Mouse (Mus musculus) large intestine, adult 2 months (tissue): ENCODE data around the gene Tmem254b. TPM values are rescaled to one million over a fixed set of nuclear protein-coding genes. Genes with fewer than 3 reads are reported as not detected.
"Not testable (repeated sequence)": the region's sequence is repeated elsewhere in the genome, so short reads cannot be mapped to it uniquely, and the experiment has no call there.

Experiments used
- DNase-seq: peaks from one replicate; pipeline ENCODE4 v3.0.0-alpha.2; 2012; ENCODE audit warnings: low read depth, low spot score
- WGBS: fragments of 180-500 bp; shearing (Covaris S2); methylation state at CpG from one replicate; pipeline ENCODE4 v1.1.7; 2018; 5-methylcytosine and 5-hydroxymethylcytosine counted together
- polyA plus RNA-seq: library from polyadenylated mRNA; depleted of rRNA; stranded (reverse); fragments of >200 nt; gene quantifications from 2 replicates; pipeline ENCODE4 v1.2.3, GENCODE M21; 2012; rRNA removed

Gene Tmem254b
- polyA plus RNA-seq = 56.2 and 72.3 TPM in 2 replicates

GRCm38 (mm10) chr14:26206926-26207247 is at the start of gene Tmem254b:
Gene Tmem254b (minus strand): TSS chr14:26207041.
- not testable (repeated sequence) for DNase-seq
- WGBS = no CpG with 5 or more reads among the region's 10 CpGs

GRCm38 (mm10) chr14:26237183-26237582 is 30.3 kb upstream of the Tmem254b start:
- no CpG with 5 or more reads among the region's 2 CpGs for WGBS
- not testable (repeated sequence) for DNase-seq

- DNase-seq = not testable (repeated sequence)
- WGBS = no CpG with 5 or more reads among the region's 5 CpGs
Observed at GRCm38 (mm10) chr14:26216233-26217000, 9.6 kb upstream of the Tmem254b start.

GRCm38 (mm10) chr14:26206197-26206925 is 480 bp downstream of the Tmem254b start:
- WGBS = no CpG with 5 or more reads among the region's 44 CpGs
- not testable (repeated sequence) for DNase-seq

- no CpG with 5 or more reads among the region's 3 CpGs for WGBS
- DNase-seq = not testable (repeated sequence)
Observed at GRCm38 (mm10) chr14:26197851-26198250, 9.0 kb downstream of the Tmem254b start.

GRCm38 (mm10) chr14:26188361-26188760 is 18.5 kb downstream of the Tmem254b start:
- no CpG with 5 or more reads among the region's 8 CpGs for WGBS
- not testable (repeated sequence) for DNase-seq

GRCm38 (mm10) chr14:26186638-26187037 is 20.2 kb downstream of the Tmem254b start:
- no CpG with 5 or more reads among the region's 9 CpGs for WGBS
- DNase-seq = not testable (repeated sequence)

- no CpG with 5 or more reads among the region's 10 CpGs for WGBS
Observed at GRCm38 (mm10) chr14:26182380-26182779, 24.5 kb downstream of the Tmem254b start, which contains the start of gene Plac9b. Gene Plac9b (minus strand): TSS chr14:26182480.

GRCm38 (mm10) chr14:26181660-26182059 is 25.2 kb downstream of the Tmem254b start:
- WGBS = no CpG with 5 or more reads among the region's 10 CpGs
- not testable (repeated sequence) for DNase-seq

More at GRCm38 (mm10) chr14:26182380-26182779, 24.5 kb downstream of the Tmem254b start, which contains the start of gene Plac9b:
- DNase-seq = not testable (repeated sequence)

GRCm38 (mm10) chr14:26175028-26175427 is 31.8 kb downstream of the Tmem254b start:
- DNase-seq = not testable (repeated sequence)
- no CpG with 5 or more reads among the region's 6 CpGs for WGBS

GRCm38 (mm10) chr14:26173955-26174354 is 32.9 kb downstream of the Tmem254b start:
- no CpG with 5 or more reads among the region's 3 CpGs for WGBS

GRCm38 (mm10) chr14:26165266-26165665 is 41.6 kb downstream of the Tmem254b start:
- no CpG with 5 or more reads among the region's 12 CpGs for WGBS
- not testable (repeated sequence) for DNase-seq

More at GRCm38 (mm10) chr14:26173955-26174354, 32.9 kb downstream of the Tmem254b start:
- not testable (repeated sequence) for DNase-seq

GRCm38 (mm10) chr14:26162423-26162822 is 44.4 kb downstream of the Tmem254b start:
- not testable (repeated sequence) for DNase-seq
- WGBS = no CpG with 5 or more reads among the region's 5 CpGs

GRCm38 (mm10) chr14:26161156-26161555 is 45.7 kb downstream of the Tmem254b start:
- no CpG with 5 or more reads among the region's 9 CpGs for WGBS
- not testable (repeated sequence) for DNase-seq

- DNase-seq = not testable (repeated sequence)
- WGBS = no CpG with 5 or more reads among the region's 7 CpGs
Observed at GRCm38 (mm10) chr14:26156032-26156431, 50.8 kb downstream of the Tmem254b start.

Other genes with a start within 250 kb of the Tmem254b start
- 0.08 TPM in 1 of 2 replicates, not detected in the other for gene Duxbl1, start 228.5 kb downstream of the Tmem254b start, polyA plus RNA-seq
- 30.5 and 47.4 TPM in 2 replicates for gene Gm9780, start 164.3 kb downstream of the Tmem254b start, polyA plus RNA-seq
- 24.4 and 42.9 TPM in 2 replicates for gene Tmem254c, start 139.7 kb downstream of the Tmem254b start, polyA plus RNA-seq
- gene Cphx2, start 125.5 kb downstream of the Tmem254b start, polyA plus RNA-seq = not detected in 2 replicates
- gene Cphx3, start 124.7 kb downstream of the Tmem254b start, polyA plus RNA-seq = not detected in 2 replicates
- 0.26 and 0.45 TPM in 2 replicates for gene Duxbl2, start 88.7 kb downstream of the Tmem254b start, polyA plus RNA-seq
- 14.0 and 28.3 TPM in 2 replicates for gene Plac9b, start 24.6 kb downstream of the Tmem254b start, polyA plus RNA-seq
- gene Duxbl3, start 50.9 kb upstream of the Tmem254b start, polyA plus RNA-seq = 0.10 TPM in 1 of 2 replicates, not detected in the other